Mouse (Mus musculus) embryonic facial prominence, embryonic 13.5 days (tissue): ENCODE data around the gene Mgat3. TPM values are rescaled to one million over a fixed set of nuclear protein-coding genes. Genes with fewer than 3 reads are reported as not detected.

Experiments
- ATAC-seq: fragments of 200-750 bp; cut with Nextera tagmentation; 2 replicates; pipeline ENCODE4 v1.8.0; 2017; ENCODE audit warnings: low read depth; ENCODE audit not compliant: insufficient number of reproducible peaks, insufficient read depth, low FRiP score, low TSS enrichment
- H3K27ac ChIP-seq: fragments of 300-500 bp; sonication (generic); 2 replicates; pipeline ENCODE4 v1.5.1; 2015; ENCODE audit warnings: moderate library complexity, mild to moderate bottlenecking, inconsistent platforms
- H3K27me3 ChIP-seq: fragments of 300-500 bp; sonication (generic); 2 replicates; pipeline ENCODE4 v1.6.1; 2015; ENCODE audit warnings: mild to moderate bottlenecking, inconsistent platforms
- H3K36me3 ChIP-seq: fragments of 300-500 bp; sonication (generic); 2 replicates; pipeline ENCODE4 v1.6.1; 2015; ENCODE audit warnings: mild to moderate bottlenecking, inconsistent platforms
- H3K4me1 ChIP-seq: fragments of 300-500 bp; sonication (generic); 2 replicates; pipeline ENCODE4 v1.6.1; 2015; ENCODE audit warnings: inconsistent platforms
- H3K4me2 ChIP-seq: fragments of 300-500 bp; sonication (generic); 2 replicates; pipeline ENCODE4 v1.6.1; 2015; ENCODE audit warnings: moderate library complexity, mild to moderate bottlenecking, inconsistent platforms
- H3K4me3 ChIP-seq: fragments of 300-500 bp; sonication (generic); 2 replicates; pipeline ENCODE4 v1.5.1; 2015; ENCODE audit warnings: mild to moderate bottlenecking, inconsistent platforms
- H3K9ac ChIP-seq: fragments of 300-500 bp; sonication (generic); 2 replicates; pipeline ENCODE4 v1.6.1; 2015; ENCODE audit warnings: mild to moderate bottlenecking, inconsistent platforms
- H3K9me3 ChIP-seq: fragments of 300-500 bp; sonication (generic); 2 replicates; pipeline ENCODE4 v1.6.1; 2016; ENCODE audit warnings: inconsistent platforms
- WGBS: fragments of 180-500 bp; shearing (Covaris S2); methylation state at CpG from one replicate; pipeline ENCODE4 v1.1.7; 2015; ENCODE audit warnings: mixed read lengths; 5-methylcytosine and 5-hydroxymethylcytosine counted together
- polyA plus RNA-seq: library from polyadenylated mRNA; unstranded; fragments of >200 nt; fragmentation: Nextera tagmentation; extraction: Ambion mirVana; gene quantifications from 2 replicates; pipeline ENCODE4 v1.2.1, GENCODE M21; 2015

Gene Mgat3
- polyA plus RNA-seq, 1 experiment from 2014 or later: 7.7 TPM

DNA sequence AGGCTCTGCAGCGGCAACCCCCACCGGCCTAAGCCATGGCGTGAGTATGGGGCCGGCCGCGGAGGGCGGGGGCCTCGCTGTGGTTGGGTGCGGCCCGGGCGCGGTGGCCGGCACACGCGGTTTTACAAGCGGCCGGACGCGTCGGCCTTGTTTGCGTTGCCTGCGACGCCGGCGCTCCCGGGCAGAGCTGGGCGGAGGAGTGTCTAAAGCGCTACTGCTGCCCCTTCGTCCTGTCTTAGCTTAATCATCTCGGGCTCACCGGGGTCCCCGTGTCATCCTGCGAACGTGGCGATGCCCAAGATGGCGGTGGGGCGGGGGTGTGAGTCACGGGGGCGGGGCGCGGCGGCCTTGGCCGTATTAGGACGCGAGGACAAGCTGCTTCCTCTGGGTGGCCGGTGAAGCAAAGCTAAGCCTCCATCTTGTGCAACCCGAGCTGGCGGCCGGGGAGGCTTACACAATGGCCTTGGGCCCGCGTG lies 82.2 kb downstream of the Mgat3 start:
- peak overlapping the region; percentile 95 for H3K4me2 ChIP-seq
- no peaks in the 10 kb centered on the region for H3K27me3 ChIP-seq
- peaks cover 55% of the 10 kb centered on the region for H3K36me3 ChIP-seq
- no peaks in the 10 kb centered on the region for H3K9me3 ChIP-seq
- ATAC-seq: peak; percentile 8; the same call in 1 of the 2 replicates
- peaks cover 47% of the 10 kb centered on the region for H3K4me1 ChIP-seq
- peak overlapping the region; percentile 100 for H3K9ac ChIP-seq
- H3K4me3 ChIP-seq: peak overlapping the region; percentile 100
- WGBS: 0% methylated on average over 51 of the region's 51 CpGs
- H3K27ac ChIP-seq: peak overlapping the region; percentile 98

GRCm38 (mm10) chr15:80256242-80256641 lies 82.7 kb downstream of the Mgat3 start:
- H3K4me1 ChIP-seq: peaks cover 45% of the 10 kb centered on the region
- H3K9me3 ChIP-seq: no peaks in the 10 kb centered on the region
- H3K4me2 ChIP-seq: peak overlapping the region; percentile 95
- H3K27me3 ChIP-seq: no peaks in the 10 kb centered on the region
- H3K9ac ChIP-seq: peak overlapping the region; percentile 100
- peak overlapping the region; percentile 100 for H3K4me3 ChIP-seq
- peak overlapping the region; percentile 98 for H3K27ac ChIP-seq
- H3K36me3 ChIP-seq: peaks cover 52% of the 10 kb centered on the region
- ATAC-seq: no peak
- WGBS: 6% methylated on average over 16 of the region's 16 CpGs

DNA sequence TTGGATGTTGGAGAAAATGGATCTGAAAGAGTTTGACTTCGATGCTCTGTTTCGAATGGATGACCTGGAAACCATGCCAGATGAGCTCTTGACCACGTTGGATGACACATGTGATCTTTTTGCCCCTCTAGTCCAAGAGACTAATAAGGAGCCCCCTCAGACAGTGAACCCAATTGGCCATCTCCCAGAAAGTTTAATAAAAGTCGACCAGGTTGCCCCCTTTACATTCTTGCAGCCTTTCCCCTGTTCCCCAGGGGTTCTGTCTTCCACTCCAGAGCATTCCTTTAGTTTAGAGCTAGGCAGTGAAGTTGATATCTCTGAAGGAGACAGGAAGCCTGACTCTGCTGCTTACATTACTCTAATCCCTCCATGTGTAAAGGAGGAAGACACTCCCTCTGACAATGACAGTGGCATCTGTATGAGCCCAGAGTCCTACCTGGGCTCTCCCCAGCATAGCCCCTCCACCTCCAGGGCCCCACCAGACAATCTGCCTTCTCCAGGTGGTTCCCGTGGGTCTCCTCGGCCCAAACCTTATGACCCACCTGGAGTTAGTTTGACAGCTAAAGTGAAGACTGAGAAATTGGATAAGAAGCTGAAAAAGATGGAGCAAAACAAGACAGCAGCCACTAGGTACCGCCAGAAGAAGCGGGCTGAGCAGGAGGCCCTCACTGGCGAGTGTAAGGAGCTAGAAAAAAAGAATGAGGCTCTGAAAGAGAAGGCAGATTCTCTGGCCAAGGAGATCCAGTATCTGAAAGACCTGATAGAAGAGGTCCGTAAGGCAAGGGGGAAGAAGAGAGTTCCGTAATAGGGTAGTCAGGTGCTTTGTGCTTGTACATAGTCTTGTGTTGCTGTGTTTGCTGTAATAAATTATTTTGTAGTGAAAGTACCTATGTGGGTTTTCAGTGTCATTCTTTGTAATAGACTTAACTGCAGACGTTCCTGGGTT lies 83.4 kb downstream of the Mgat3 start:
- Histone ChIP-seq H3K4me1 (peaks cover 43% of the 10 kb centered on the region), H3K27me3 (no peaks in the 10 kb centered on the region), H3K36me3 (peaks cover 46% of the 10 kb centered on the region)

GRCm38 (mm10) chr15:80257602-80258239 lies 84.2 kb downstream of the Mgat3 start:
- Histone ChIP-seq H3K27ac (peak overlapping the region; percentile 98), H3K4me2 (peak overlapping the region; percentile 95), H3K36me3 (peaks cover 47% of the 10 kb centered on the region), H3K4me1 (peaks cover 51% of the 10 kb centered on the region), H3K9me3 (no peaks in the 10 kb centered on the region), H3K9ac (peak overlapping the region; percentile 32; the same call in 1 of the 2 replicates), H3K4me3 (peak overlapping the region; percentile 100), H3K27me3 (no peaks in the 10 kb centered on the region)
- no peak for ATAC-seq
- 28% methylated on average over 4 of the region's 4 CpGs for WGBS

More for the DNA sequence above, 83.4 kb downstream of the Mgat3 start:
- Histone ChIP-seq H3K4me3 (peak overlapping the region; percentile 100), H3K9ac (peak overlapping the region; percentile 100), H3K27ac (peak overlapping the region; percentile 98), H3K4me2 (peak overlapping the region; percentile 95), H3K9me3 (no peaks in the 10 kb centered on the region)
- no peak for ATAC-seq
- WGBS: 53% methylated on average over 12 of the region's 12 CpGs

DNA sequence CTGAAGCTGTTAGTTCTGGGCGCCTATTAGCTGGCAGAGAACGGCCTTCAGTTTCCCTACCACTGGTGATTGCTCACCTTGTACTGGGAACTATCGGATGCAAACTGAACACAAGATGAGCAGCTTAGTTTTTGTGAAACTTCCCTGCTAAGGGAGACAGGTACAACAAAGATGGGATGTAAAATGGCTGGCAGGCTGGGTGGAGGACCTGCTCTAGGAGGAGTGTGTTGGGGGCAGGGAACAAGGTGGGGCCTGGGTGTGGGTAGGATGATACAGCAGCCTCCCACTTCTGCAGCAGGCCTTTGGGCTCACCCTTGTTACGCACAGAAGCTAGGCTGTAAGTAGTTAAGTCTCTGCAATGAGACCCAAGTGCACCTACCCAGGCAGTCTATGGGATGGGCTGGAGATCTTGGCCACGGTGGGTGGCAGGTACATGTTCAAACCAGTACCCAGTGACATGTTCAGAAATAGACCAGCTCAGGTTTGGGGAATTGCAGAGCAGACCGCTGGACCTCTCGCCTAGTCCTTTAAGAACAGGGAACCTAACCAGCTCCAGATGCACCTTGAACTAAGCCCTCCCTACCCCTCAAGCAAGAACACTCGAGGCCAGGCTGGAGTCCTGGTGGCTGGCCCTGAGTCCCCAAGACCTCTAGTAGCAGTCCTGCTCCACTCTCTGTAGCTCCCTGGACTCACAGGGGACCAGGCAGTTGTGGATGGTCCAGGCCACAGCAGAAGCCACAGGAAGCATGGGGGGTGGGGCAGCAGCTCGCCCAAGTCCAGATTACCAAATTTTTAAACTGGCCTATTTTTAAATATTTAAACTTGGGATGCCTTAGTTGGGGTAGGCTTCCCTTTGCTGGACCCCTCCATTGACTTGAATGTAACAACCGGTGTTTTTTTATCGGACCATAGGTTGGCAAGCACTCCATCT lies 85.0 kb downstream of the Mgat3 start:
- H3K4me3 ChIP-seq: no peak overlapping the region
- no peaks in the 10 kb centered on the region for H3K27me3 ChIP-seq
- 43% methylated on average over 11 of the region's 11 CpGs for WGBS
- peak overlapping the region; percentile 32; the same call in 1 of the 2 replicates for H3K9ac ChIP-seq
- H3K36me3 ChIP-seq: peaks cover 47% of the 10 kb centered on the region
- H3K4me2 ChIP-seq: peak overlapping the region; percentile 95; the same call in 1 of the 2 replicates
- peak overlapping the region; percentile 98 for H3K27ac ChIP-seq
- H3K9me3 ChIP-seq: no peaks in the 10 kb centered on the region
- ATAC-seq: no peak
- peaks cover 51% of the 10 kb centered on the region for H3K4me1 ChIP-seq

DNA sequence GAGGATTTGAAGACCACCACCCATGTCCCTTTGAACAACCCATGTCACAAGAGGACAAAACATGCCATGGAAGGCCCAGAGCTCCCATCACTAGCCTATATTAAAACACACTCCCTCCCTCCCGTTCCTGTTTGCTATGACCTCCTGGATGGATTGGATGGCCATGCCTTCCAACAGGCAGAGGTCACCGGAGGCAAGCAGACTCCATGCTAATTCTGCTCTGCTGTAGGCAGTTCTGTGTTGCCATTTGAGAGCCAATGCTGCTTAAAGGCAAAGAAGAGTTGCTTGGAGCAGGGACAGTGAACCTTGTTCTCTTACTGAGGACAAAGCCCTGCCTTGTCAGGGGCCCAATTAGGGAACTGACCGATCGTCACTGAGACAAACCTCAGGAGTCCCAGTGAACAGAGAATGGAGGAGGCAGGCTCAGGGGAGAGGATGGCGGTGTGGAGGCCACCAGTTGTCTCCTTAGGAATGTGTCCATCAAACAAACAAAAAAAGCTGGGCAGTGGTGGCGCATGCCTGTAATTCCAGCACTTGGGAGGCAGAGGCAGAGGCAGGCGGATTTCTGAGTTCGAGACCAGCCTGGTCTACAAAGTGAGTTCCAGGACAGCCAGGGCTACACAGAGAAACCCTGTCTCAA lies 86.0 kb downstream of the Mgat3 start:
- WGBS: 69% methylated on average over 8 of the region's 8 CpGs
- H3K27ac ChIP-seq: 0 out of 2 replicates have a peak overlapping the region, but pooled peaks have one; percentile 7
- H3K4me2 ChIP-seq: no peak overlapping the region
- H3K9me3 ChIP-seq: no peaks in the 10 kb centered on the region
- peaks cover 47% of the 10 kb centered on the region for H3K36me3 ChIP-seq
- no peaks in the 10 kb centered on the region for H3K27me3 ChIP-seq
- ATAC-seq: no peak
- peaks cover 42% of the 10 kb centered on the region for H3K4me1 ChIP-seq
- no peak overlapping the region for H3K4me3 ChIP-seq
- H3K9ac ChIP-seq: no peak overlapping the region

- no peak overlapping the region for H3K9ac ChIP-seq
- 9% methylated on average over 3 of the region's 3 CpGs for WGBS
- H3K4me2 ChIP-seq: no peak overlapping the region
- H3K9me3 ChIP-seq: no peaks in the 10 kb centered on the region
- H3K27ac ChIP-seq: no peak overlapping the region
- ATAC-seq: no peak
- peaks cover 47% of the 10 kb centered on the region for H3K36me3 ChIP-seq
- H3K27me3 ChIP-seq: no peaks in the 10 kb centered on the region
- no peak overlapping the region for H3K4me3 ChIP-seq
- H3K4me1 ChIP-seq: peaks cover 42% of the 10 kb centered on the region
Measured at GRCm38 (mm10) chr15:80260677-80261076, 87.2 kb downstream of the Mgat3 start.

DNA sequence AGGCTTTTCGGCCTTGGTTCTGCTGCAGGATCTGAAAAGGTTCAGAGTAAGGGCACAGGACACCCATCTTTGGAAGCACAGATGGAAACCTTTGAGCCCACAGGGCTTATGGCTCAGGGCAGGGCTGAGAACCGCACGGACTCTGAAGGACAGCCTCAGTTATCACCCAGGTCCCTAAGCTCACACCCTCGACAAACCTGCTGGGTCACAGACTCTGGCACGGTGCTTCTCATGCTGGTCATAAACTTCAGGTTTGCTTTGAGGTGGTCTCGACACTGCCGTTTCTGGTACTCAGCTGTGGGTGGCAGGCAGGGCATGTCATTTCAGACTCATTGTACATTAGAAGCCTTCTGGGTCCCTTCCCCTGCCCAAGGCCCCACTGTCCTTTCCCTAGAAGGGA lies 87.6 kb downstream of the Mgat3 start:
- Histone ChIP-seq H3K27me3 (no peaks in the 10 kb centered on the region), H3K9ac (no peak overlapping the region), H3K27ac (no peak overlapping the region), H3K4me2 (no peak overlapping the region), H3K4me3 (no peak overlapping the region), H3K36me3 (peaks cover 46% of the 10 kb centered on the region), H3K4me1 (peaks cover 42% of the 10 kb centered on the region), H3K9me3 (no peaks in the 10 kb centered on the region)
- no peak for ATAC-seq
- WGBS: 84% methylated on average over 7 of the region's 7 CpGs

GRCm38 (mm10) chr15:80263610-80264575 lies 90.4 kb downstream of the Mgat3 start, which contains the start of gene Rps19bp1:
TSS of gene Rps19bp1 (minus strand) at chr15:80264315.
- 2% methylated on average over 66 of the region's 66 CpGs for WGBS
- H3K4me2 ChIP-seq: peak within 1 kb of the TSS; percentile 82
- H3K9me3 ChIP-seq: no peaks in the 10 kb centered on the region
- ATAC-seq: peak; percentile 84
- H3K4me1 ChIP-seq: peaks cover 23% of the 10 kb centered on the region
- H3K9ac ChIP-seq: peak within 1 kb of the TSS; percentile 87
- H3K4me3 ChIP-seq: peak within 1 kb of the TSS; percentile 86
- H3K27me3 ChIP-seq: no peaks in the 10 kb centered on the region
- peak within 1 kb of the TSS; percentile 49 for H3K27ac ChIP-seq
- H3K36me3 ChIP-seq: peaks cover 23% of the 10 kb centered on the region
